Mouse (Mus musculus) cerebellum, postnatal 36 days (tissue): Measurements from ENCODE around the gene Ecsit.
"Not testable (repeated sequence)": the region's sequence is repeated elsewhere in the genome, so short reads cannot be mapped to it uniquely, and the experiment has no call there.

ENCODE experiments used
- DNase-seq, 2 experiments: peaks; one replicate each; pipeline ENCODE4 v3.0.0; 2021 to 2022; ENCODE audit warnings: mixed read lengths in 2 of 2

Ecsit gene

DNA sequence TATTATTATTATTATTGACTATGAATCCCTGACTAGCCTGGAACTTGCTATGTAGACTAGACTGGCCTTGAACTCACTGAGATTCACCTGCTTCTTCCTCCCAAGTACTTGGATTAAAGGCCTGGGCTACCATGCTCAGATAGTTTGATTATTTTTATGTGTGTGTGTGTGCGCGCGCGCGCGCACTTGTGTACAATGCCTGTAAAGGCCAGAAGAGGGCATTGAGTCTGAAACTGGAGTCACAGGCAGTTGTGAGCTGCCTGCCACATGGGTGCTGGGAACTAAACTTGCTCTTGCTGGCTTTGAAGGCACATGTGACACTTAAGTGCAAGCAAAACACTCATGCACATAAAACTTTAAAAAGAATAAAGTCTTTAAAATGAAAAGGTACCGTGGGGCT, 4.0 kb upstream of the Ecsit start:
- no peak for DNase-seq

- no peak for DNase-seq
Observed at GRCm38 (mm10) chr9:22087034-22087618, 1.9 kb upstream of the Ecsit start.

- no peak for DNase-seq
Observed at GRCm38 (mm10) chr9:22086012-22086411, 774 bp upstream of the Ecsit start.

GRCm38 (mm10) chr9:22084667-22085021, 594 bp downstream of the Ecsit start:
- no peak for DNase-seq

- no peak for DNase-seq
Observed at GRCm38 (mm10) chr9:22076223-22076622, 9.0 kb downstream of the Ecsit start.

DNA sequence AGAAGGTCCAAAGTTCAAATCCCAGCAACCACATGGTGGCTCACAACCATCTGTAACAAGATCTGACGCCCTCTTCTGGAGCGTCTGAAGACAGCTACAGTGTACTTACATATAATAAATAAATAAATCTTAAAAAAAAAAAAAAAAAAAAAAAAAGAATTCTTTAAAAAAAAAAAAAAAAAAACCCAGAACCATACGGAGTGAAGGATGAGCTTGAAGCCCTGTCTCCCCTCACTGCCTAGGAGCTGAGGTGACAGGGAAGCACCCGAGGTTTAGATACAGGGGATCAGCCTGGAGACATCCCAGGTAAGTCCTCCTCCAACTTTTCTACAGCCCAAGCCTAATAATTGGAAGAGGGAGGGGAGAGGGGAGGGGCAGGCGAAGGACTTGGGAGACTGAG, 9.5 kb downstream of the Ecsit start:
- not testable (repeated sequence) for DNase-seq

- DNase-seq, result no peak
Observed at GRCm38 (mm10) chr9:22072276-22072675, 13.0 kb downstream of the Ecsit start.

GRCm38 (mm10) chr9:22070791-22071573, 14.3 kb downstream of the Ecsit start, which contains the start of the genes Gm49318 and Zfp653:
Gm49318 (minus strand) TSS chr9:22071259.
Zfp653 (minus strand) TSS chr9:22071376.
- DNase-seq, result peak; percentile 98

DNA sequence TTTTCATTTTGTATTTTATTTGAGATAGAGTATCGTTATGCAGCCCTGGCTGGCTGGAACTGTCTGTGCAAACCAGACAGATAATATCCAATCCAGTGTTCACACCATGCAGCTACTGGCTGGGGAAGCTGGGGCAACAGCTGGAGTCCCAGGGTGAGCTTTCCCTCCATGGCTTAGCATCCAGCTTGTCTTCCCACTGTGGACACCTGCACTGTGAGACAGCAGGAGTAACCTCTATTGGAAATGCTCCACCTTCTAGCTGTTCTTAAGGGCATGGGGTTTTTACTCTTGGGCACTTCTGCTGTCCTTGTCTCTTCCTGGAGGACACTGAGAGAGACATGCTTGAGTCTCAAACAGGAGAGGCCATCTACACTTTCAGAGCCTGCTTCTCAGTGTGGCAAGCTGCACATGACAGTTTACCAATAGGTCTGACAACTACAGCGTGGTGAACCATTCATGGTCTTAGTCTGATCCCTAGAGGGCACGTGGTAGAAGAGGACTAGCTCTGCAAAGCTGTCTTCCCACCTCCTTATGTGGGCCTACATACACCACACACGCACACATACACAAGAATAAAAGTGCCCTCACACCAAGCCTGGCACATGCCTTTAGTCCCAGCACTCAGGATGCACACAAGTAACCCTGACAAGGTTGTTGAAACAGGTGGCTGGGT, 15.2 kb downstream of the Ecsit start:
- no peak for DNase-seq

- no peak for DNase-seq
Observed at GRCm38 (mm10) chr9:22067195-22067594, 18.0 kb downstream of the Ecsit start.

DNA sequence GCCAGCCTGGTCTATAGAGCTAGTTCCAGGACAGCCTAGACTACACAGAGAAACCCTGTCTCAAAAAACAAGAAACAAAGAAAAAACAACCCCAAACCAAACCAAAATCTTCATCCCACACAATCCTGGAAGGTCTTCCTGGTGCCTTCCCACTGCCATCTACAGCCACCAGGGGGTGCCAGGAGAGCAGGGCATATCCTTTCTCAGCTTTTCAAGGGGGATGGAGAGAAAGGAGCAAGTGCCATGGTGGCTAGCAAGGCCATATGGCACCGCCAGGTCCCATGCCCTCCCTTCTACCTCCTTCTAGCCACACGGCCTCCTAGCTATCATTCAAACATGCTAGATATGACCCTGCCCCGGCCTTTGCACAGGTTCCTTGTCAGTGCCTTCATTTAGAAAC, 18.8 kb downstream of the Ecsit start:
- peak; percentile 63 to 74 for DNase-seq

DNA sequence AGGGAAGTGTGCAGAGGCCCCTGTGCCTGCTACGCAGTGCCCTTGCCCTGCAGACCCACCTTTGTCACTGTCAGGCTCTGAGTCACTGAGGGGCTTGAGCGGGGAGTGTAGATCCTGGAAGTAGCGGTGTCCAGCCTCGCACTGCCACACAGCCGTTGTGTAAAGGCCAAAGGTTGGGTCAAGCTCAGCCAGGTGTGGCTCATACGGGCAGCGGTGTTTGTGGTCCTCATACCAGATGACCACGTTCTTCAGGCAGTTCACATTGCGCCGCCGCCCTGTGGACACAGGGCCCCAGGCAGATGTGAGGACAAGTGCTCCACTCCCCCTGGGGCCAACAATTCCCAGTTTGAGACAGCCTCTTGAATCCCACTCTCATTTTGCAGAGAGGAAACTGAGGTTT, 19.6 kb downstream of the Ecsit start:
- DNase-seq, result no peak

DNA sequence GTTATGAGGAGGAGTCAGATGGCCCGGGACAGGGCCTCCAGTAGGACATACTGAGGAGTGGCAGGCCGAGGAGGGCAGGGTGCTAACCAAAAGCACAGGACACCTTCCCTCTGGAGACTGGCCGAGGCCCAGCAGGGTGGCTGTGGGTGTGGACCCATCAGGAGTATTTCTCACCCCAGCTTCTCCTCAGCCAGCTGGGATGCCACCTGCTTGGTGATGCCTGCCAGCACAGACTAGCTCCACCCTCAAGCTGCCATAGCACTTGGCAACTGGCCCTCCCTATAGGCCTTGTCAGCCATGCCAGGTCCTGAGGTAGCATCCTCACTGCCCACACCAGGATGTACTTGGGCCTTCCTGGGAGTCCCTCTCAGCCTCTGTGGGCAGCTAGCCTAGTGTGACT, 20.9 kb downstream of the Ecsit start:
- DNase-seq, result peak; percentile 93 to 95

DNA sequence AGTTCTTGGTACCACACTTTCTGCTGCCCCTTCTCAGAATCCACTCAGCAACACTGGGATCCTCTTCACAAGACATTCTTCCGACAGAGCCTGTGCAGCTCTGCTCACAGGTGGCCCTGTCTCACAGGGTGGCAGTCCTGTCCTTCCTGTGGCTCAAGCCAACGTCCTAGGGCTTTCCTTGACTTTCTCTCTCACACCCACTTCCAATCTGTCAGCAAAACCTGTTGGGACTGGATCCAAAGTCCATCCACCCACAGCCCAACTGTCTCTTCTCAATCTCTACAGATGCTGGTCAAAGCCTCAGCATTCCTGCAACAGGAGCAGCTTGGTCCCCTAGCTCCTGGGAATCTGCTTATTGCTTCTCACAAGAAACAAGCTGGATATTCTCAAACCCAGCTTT, 23.9 kb downstream of the Ecsit start:
- DNase-seq, result peak; percentile 66 to 69

GRCm38 (mm10) chr9:22058011-22058424, 27.2 kb downstream of the Ecsit start:
- peak; percentile 66 to 68 for DNase-seq

DNA sequence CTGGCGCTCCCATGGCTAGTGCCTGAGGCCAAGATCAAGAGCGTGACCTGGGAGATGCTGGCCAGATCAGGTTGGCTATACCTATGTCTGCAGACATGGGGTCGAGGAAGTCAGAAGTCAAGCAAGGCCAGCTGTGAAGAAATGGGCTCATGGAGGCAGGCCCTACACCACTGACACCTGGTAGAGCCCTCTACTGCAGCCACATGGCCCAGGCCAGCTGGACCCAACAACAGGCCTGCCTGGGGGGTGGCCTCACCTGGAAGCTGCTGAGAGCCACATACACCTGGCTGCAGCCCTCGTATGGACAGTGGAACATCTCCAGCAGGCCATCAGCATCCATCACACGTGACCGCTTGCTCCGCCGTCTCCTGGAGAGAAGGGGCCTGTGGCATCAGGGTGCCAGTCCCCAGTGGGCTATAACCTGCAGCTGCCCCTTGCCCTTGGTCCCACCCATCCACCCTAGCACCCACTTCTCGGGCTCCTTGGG, 28.2 kb downstream of the Ecsit start:
- DNase-seq, result no peak

GRCm38 (mm10) chr9:22056303-22056910, 28.8 kb downstream of the Ecsit start:
- DNase-seq, result no peak

DNA sequence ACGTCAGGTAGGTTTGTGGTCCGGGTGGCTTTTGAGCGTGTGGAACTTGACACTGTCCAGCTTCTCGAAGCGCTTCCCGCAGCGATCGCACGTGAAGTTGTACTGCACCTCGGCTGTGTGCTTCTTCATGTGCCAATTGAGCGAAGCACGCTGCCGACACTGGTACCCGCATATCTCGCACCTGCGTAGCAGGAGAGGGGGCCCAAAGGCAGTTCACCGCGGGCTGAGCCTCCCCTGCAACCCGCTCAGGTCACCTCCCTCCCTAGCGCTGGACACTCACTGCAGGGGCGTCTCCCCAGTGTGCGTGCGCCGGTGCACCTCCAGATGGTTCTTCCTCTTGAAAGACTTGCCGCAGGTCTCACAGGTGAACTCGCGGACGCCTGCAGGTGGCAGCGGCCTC, 29.5 kb downstream of the Ecsit start:
- DNase-seq, result peak in 1 of 2 experiments; percentile 29

DNA sequence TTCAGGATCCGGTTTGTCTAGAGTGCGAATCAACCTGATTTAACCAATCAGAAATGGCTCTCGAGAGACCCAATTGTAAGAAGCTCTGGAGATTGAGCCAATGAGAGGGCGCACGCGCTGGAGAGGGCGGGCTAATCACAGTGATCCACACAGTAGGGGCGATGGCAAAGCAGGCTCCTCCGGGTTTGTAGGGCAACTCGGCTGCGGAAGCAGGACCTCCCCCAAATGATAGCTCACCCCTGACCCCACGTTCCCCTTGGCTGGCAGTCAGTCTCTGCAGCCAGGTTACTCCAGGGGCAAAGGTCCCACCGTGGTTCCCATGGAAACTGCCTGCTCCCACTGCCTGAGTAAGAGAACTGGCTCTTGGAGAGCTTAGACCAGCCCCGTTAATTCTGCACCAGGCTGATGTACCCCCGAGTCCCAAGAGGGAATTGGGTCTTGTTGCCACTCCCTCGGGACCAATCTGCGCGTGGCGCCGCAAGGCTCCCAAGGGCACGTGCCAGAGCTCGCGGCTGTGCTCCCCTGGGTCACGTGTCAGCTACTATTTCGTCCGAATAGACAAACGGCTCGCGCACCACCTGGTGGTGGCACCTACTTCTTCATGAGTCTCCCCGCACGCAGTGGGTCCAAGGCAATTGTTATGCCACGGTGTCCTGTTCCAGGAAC, 30.7 kb downstream of the Ecsit start:
- DNase-seq, result peak; percentile 81 to 84

DNA sequence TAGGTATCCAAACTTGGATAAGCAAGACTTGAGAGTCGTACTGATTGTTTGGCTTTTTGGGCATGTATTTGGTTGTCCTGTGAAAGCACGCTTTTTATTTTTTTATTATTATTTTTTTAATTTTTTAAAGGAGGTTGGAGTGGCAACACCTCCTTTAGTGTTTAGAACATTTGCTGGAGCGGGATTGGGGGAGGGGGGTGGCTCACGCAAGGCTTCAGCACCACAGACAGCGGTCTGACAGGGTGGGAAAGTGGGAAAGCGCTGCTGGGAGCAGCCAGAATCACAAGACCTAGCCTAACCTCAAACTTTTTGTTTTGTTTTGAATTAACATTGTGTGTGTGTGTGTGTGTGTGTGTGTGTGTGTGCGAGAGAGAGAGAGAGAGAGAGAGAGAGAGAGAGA, 31.6 kb downstream of the Ecsit start:
- DNase-seq, result no peak

DNA sequence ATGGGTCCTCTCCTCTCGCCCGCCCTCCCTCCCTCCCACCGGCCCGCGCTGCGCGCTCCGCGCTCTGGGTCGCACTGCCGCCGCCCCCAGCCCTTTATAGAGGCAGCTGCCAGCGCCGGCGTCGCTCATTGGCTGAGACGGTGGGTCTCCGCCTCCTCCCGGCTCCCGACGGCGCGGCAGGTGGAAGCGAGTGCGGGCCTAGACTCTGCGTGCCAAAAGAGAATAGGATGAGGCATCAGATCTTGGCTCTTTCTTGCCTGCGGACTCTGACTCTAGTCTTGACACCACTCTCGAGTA, 33.3 kb downstream of the Ecsit start, which contains the start of gene Elavl3:
Elavl3 (minus strand) TSS at position 66 of the 297 bp plus-strand sequence.
- DNase-seq, result peak; percentile 88 to 92

GRCm38 (mm10) chr9:22051161-22051957, 33.9 kb downstream of the Ecsit start:
- DNase-seq, result peak; percentile 53 to 62
